Mouse (Mus musculus): Measurements from ENCODE around the gene Nphp1. TPM values are rescaled to one million over a fixed set of nuclear protein-coding genes. Genes with fewer than 3 reads are reported as not detected.

The Nphp1 gene
- total and polyA plus RNA-seq, 3 experiments = 19.1 to 63.6 (median 37.1) TPM

- no peak overlapping the region for H3K4me3 ChIP-seq (ENCODE audit: control insufficient read depth in 1 of 2, insufficient read depth in 1 of 2, low read depth in 2 of 2, low read length in 2 of 2)
- peaks cover 4 to 5% of the 10 kb centered on the region in 2 experiments for H3K27me3 ChIP-seq (ENCODE audit: control insufficient read depth in 1 of 2, insufficient read depth in 2 of 2, low read length in 2 of 2)
- no peak for DNase-seq (ENCODE audit: low read depth, low spot score)
- H3K4me1 ChIP-seq (ENCODE audit: control insufficient read depth in 1 of 2, insufficient read depth in 2 of 2, low read length in 2 of 2) = no peaks in the 10 kb centered on the region
- no peak for TF ChIP-seq MAZ (IDR thresholded peaks at IDR 0.05; ENCODE audit: low read depth, low read length)
- no peak for TF ChIP-seq ZKSCAN1 (IDR thresholded peaks at IDR 0.05; ENCODE audit: low read depth, low read length)
- no peak for TF ChIP-seq SMC3 (IDR thresholded peaks at IDR 0.05; ENCODE audit: low read depth, low read length)
- TF ChIP-seq USF2 (IDR thresholded peaks at IDR 0.05; ENCODE audit: borderline replicate concordance in 1 of 2, insufficient read depth in 1 of 2, low read depth in 1 of 2, low read length in 2 of 2) = no peak
- TF ChIP-seq CHD2 (IDR thresholded peaks at IDR 0.05; ENCODE audit: low read length) = no peak
- no peak for TF ChIP-seq MYC (IDR thresholded peaks at IDR 0.05; ENCODE audit: low read depth, low read length)
- no peak for TF ChIP-seq E2F4 (IDR thresholded peaks at IDR 0.05; ENCODE audit: borderline replicate concordance, low read depth, low read length)
- no peak for TF ChIP-seq USF1 (IDR thresholded peaks at IDR 0.05; ENCODE audit: low read depth, low read length)
- TF ChIP-seq EP300 (IDR thresholded peaks at IDR 0.05; ENCODE audit: low read depth in 1 of 2, low read length in 2 of 2) = no peak
- no peak for TF ChIP-seq CTCF (IDR thresholded peaks at IDR 0.05 in 2 of 3, conservative IDR thresholded peaks at IDR 0.05 in 1 of 3; ENCODE audit: control insufficient read depth in 1 of 3, insufficient read depth in 1 of 3, low read depth in 2 of 3, low read length in 3 of 3, poor library complexity in 1 of 3, severe bottlenecking in 1 of 3)
- no peak for TF ChIP-seq GABPA (IDR thresholded peaks at IDR 0.05; ENCODE audit: low read depth, low read length)
- TF ChIP-seq GATA1 (IDR thresholded peaks at IDR 0.05; ENCODE audit: low read depth, low read length) = no peak
- no peak for TF ChIP-seq CHD1 (IDR thresholded peaks at IDR 0.05; ENCODE audit: low read depth, low read length)
- no peak for TF ChIP-seq MAX (IDR thresholded peaks at IDR 0.05; ENCODE audit: low read length)
- TF ChIP-seq RCOR1 (IDR thresholded peaks at IDR 0.05; ENCODE audit: low read depth, low read length) = no peak
- TF ChIP-seq KAT2A (conservative IDR thresholded peaks at IDR 0.05; ENCODE audit: low read depth, low read length) = no peak
- TF ChIP-seq ZC3H11A (IDR thresholded peaks at IDR 0.05; ENCODE audit: low read depth, low read length) = no peak
- H3K27ac ChIP-seq (ENCODE audit: control insufficient read depth, low read depth, low read length) = no peak overlapping the region
- H3K36me3 ChIP-seq (ENCODE audit: control insufficient read depth in 1 of 2, insufficient read depth in 2 of 2, low read length in 2 of 2) = no peaks in the 10 kb centered on the region
- H3K79me2 ChIP-seq (ENCODE audit: control insufficient read depth, insufficient read depth, low read length, poor library complexity) = no peaks in the 10 kb centered on the region
- no peaks in the 10 kb centered on the region for H3K9me3 ChIP-seq (replicated peaks; ENCODE audit: insufficient read depth, low read length)
- no peak overlapping the region for H3K9ac ChIP-seq (ENCODE audit: control insufficient read depth, low read depth, low read length, poor library complexity, severe bottlenecking)
These were observed 69.7 kb downstream of the Nphp1 start for GRCm38 (mm10) chr2:127718839-127719468.

GRCm38 (mm10) chr2:127714726-127715125 lies 74.0 kb downstream of the Nphp1 start:
- Histone ChIP-seq H3K9ac (ENCODE audit: control insufficient read depth, low read depth, low read length, poor library complexity, severe bottlenecking) (no peak overlapping the region), H3K27ac (ENCODE audit: control insufficient read depth, low read depth, low read length) (no peak overlapping the region), H3K79me2 (ENCODE audit: control insufficient read depth, insufficient read depth, low read length, poor library complexity) (no peaks in the 10 kb centered on the region), H3K9me3 (replicated peaks; ENCODE audit: insufficient read depth, low read length) (no peaks in the 10 kb centered on the region), H3K4me3 (ENCODE audit: control insufficient read depth in 1 of 2, insufficient read depth in 1 of 2, low read depth in 2 of 2, low read length in 2 of 2) (no peak overlapping the region), H3K4me1 (ENCODE audit: control insufficient read depth in 1 of 2, insufficient read depth in 2 of 2, low read length in 2 of 2) (no peaks in the 10 kb centered on the region), H3K36me3 (ENCODE audit: control insufficient read depth in 1 of 2, insufficient read depth in 2 of 2, low read length in 2 of 2) (no peaks in the 10 kb centered on the region), H3K27me3 (ENCODE audit: control insufficient read depth in 1 of 2, insufficient read depth in 2 of 2, low read length in 2 of 2) (peaks cover 2 to 4% of the 10 kb centered on the region in 2 experiments)
- TF ChIP-seq TBP (IDR thresholded peaks at IDR 0.05; ENCODE audit: low read depth, low read length) (no peak), NELFE (IDR thresholded peaks at IDR 0.05; ENCODE audit: low read depth, low read length) (no peak), POLR2AphosphoS5 (IDR thresholded peaks at IDR 0.05; ENCODE audit: borderline replicate concordance, low read depth, low read length) (no peak), BHLHE40 (IDR thresholded peaks at IDR 0.05; ENCODE audit: borderline replicate concordance, low read depth, low read length) (no peak), CTCF (IDR thresholded peaks at IDR 0.05 in 2 of 3, conservative IDR thresholded peaks at IDR 0.05 in 1 of 3; ENCODE audit: control insufficient read depth in 1 of 3, insufficient read depth in 1 of 3, low read depth in 2 of 3, low read length in 3 of 3, poor library complexity in 1 of 3, severe bottlenecking in 1 of 3) (no peak), KAT2A (conservative IDR thresholded peaks at IDR 0.05; ENCODE audit: low read depth, low read length) (no peak), ETS1 (IDR thresholded peaks at IDR 0.05; ENCODE audit: low read depth, low read length) (no peak), ELF1 (IDR thresholded peaks at IDR 0.05; ENCODE audit: low read depth, low read length) (no peak), RAD21 (IDR thresholded peaks at IDR 0.05; ENCODE audit: low read depth, low read length) (no peak), GATA1 (IDR thresholded peaks at IDR 0.05; ENCODE audit: low read depth, low read length) (no peak), TCF12 (IDR thresholded peaks at IDR 0.05; ENCODE audit: low read depth, low read length) (no peak), MEF2A (IDR thresholded peaks at IDR 0.05; ENCODE audit: extremely low read depth, insufficient replicate concordance, low read depth, low read length, poor library complexity, severe bottlenecking) (no peak), ZC3H11A (IDR thresholded peaks at IDR 0.05; ENCODE audit: low read depth, low read length) (no peak), MAFK (IDR thresholded peaks at IDR 0.05; ENCODE audit: borderline replicate concordance, low read depth, low read length) (no peak), ZMIZ1 (IDR thresholded peaks at IDR 0.05; ENCODE audit: low read depth, low read length) (no peak), CHD2 (IDR thresholded peaks at IDR 0.05; ENCODE audit: low read length) (no peak), USF1 (IDR thresholded peaks at IDR 0.05; ENCODE audit: low read depth, low read length) (no peak)
- DNase-seq (ENCODE audit: low read depth, low spot score) = no peak

Measured in MEL (cell line).